Mouse (Mus musculus) kidney, adult 2 months (tissue): ENCODE data around the gene Ptges.

Experiments used
- CTCF ChIP-seq: fragments of 200-500 bp; conservative IDR thresholded peaks from 2 replicates; pipeline ENCODE4 v1.5.1; 2011; ENCODE audit warnings: low read depth, mild to moderate bottlenecking, control low read depth, low read length, moderate library complexity, mixed read lengths; ENCODE audit not compliant: insufficient read depth, insufficient read length
- POLR2A ChIP-seq: fragments of 200-500 bp; IDR thresholded peaks from one replicate; pipeline ENCODE4 v1.6.1; 2011; ENCODE audit warnings: low read depth, low read length, control low read depth

GRCm38 (mm10) chr2:30958726-30959125 is 29.1 kb upstream of the Ptges start:
- TF ChIP-seq POLR2A = no peak
- TF ChIP-seq CTCF = no peak; the same call in 1 of the 2 replicates
